Mouse (Mus musculus): ENCODE measurements around the gene Olfr1156. TPM values are rescaled to one million over a fixed set of nuclear protein-coding genes. Genes with fewer than 3 reads are reported as not detected.

Gene Olfr1156
- not detected for total RNA-seq (2022)

DNA sequence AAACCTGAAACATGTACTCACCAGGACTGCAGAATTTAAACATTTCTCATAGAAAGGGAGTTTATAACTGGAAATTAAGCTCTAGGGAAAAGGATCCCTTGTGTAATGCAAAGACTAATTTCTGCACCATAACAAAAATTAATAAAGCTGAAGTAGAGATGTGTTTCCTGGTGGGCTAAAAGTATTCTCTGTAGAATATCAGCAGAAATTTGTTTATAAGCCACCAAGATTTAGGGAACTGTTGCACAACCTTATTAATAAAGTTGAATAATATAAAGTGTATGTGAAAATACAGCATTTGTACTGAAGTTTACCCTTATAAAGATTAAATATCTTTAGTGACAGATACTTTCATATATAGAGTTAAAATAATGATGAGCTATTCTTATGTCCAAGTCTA lies at the start of gene Olfr1156:
Olfr1156 (minus strand) TSS at position 101 of the 400 bp plus-strand sequence.
- no peak for DNase-seq (ENCODE audit: low spot score)

GRCm38 (mm10) chr2:87989813-87990212 lies 36.9 kb upstream of the Olfr1156 start, which contains the start of gene Olfr1158:
Olfr1158 (plus strand) TSS chr2:87990113.
- no peak for DNase-seq (ENCODE audit: low spot score)

- DNase-seq (ENCODE audit: low spot score), result no peak
Observed at GRCm38 (mm10) chr2:87974563-87974962, 21.7 kb upstream of the Olfr1156 start, which contains the start of gene Olfr74. Olfr74 (minus strand) TSS chr2:87974663.

DNA sequence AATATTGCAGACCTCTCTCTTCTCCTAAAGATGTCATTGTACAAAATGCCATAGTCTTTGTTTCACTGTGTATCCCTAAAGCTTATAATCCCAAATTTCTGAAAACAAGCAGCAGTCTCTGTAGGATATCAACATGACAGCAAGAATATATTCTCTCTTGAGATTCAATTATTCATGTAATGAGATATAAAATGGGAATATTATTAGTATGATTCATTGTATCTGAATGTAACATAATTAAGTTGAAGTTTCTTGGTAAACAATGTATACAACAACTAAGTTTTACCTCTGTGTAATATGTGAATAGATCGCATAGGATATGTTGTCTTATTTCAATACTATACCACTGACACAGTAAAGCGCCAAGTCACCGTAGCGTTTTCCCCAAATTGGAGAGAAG lies 15.3 kb upstream of the Olfr1156 start, which contains the start of gene Olfr1157:
Olfr1157 (minus strand) TSS at position 101 of the 400 bp plus-strand sequence.
- no peak for DNase-seq (ENCODE audit: low spot score)

GRCm38 (mm10) chr2:87945037-87945436 lies 7.9 kb downstream of the Olfr1156 start, which contains the start of gene Olfr1155:
Olfr1155 (minus strand) TSS chr2:87945137.
- DNase-seq (ENCODE audit: low spot score), result no peak

DNA sequence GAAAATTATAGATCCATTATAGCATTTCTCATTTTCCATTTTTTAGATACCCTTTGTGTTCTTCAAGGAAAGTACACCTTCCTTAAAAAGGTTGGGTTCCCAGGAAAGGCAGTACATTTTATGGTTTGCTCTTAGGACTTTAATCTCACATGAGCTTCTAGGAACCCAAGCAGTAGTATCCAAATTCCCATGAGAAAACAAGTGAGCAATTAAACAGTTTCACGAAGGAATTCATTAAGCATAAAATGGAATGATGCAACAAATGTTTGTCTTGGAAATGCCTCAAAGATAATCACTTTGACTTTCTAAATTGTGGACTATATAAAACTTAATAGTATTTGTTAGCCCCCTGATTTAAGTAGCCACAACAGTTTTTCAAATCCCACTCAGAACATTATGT lies 47.8 kb downstream of the Olfr1156 start, which contains the start of gene Olfr1154:
Olfr1154 (minus strand) TSS at position 101 of the 400 bp plus-strand sequence.
- no peak for DNase-seq (ENCODE audit: low spot score)

Other genes with a start within 250 kb of the Olfr1156 start
- gene Olfr1137, start 239.9 kb downstream of the Olfr1156 start, total RNA-seq (2022), result not detected
- not detected for gene Olfr1138, start 213.1 kb downstream of the Olfr1156 start, total RNA-seq (2022)
- not detected for gene Olfr1140, start 209.3 kb downstream of the Olfr1156 start, total RNA-seq (2022)
- not detected for gene Olfr1141, start 199.1 kb downstream of the Olfr1156 start, total RNA-seq (2022)
- gene Olfr152, start 173.6 kb downstream of the Olfr1156 start, total RNA-seq (2022), result not detected
- gene Olfr1143, start 152.5 kb downstream of the Olfr1156 start, total RNA-seq (2022), result not detected
- not detected for gene Olfr1145, start 143.3 kb downstream of the Olfr1156 start, total RNA-seq (2022)
- not detected for gene Olfr1148, start 122.6 kb downstream of the Olfr1156 start, total RNA-seq (2022)
- gene Olfr1150-ps1, start 109.1 kb downstream of the Olfr1156 start, total RNA-seq (2022), result not detected
- gene Olfr1151, start 97.2 kb downstream of the Olfr1156 start, total RNA-seq (2022), result not detected
- not detected for gene Olfr1152, start 86.6 kb downstream of the Olfr1156 start, total RNA-seq (2022)
- not detected for gene Olfr1153, start 58.1 kb downstream of the Olfr1156 start, total RNA-seq (2022)
- not detected for gene Olfr1154, start 47.9 kb downstream of the Olfr1156 start, total RNA-seq (2022)
- not detected for gene Olfr1155, start 8.0 kb downstream of the Olfr1156 start, total RNA-seq (2022)
- gene Olfr1157, start 15.2 kb upstream of the Olfr1156 start, total RNA-seq (2022), result not detected
- not detected for gene Olfr74, start 21.6 kb upstream of the Olfr1156 start, total RNA-seq (2022)
- gene Olfr1158, start 37.0 kb upstream of the Olfr1156 start, total RNA-seq (2022), result not detected
- gene Olfr1160, start 55.2 kb upstream of the Olfr1156 start, total RNA-seq (2022), result not detected
- gene Olfr1161, start 69.7 kb upstream of the Olfr1156 start, total RNA-seq (2022), result not detected
- not detected for gene Olfr73, start 84.6 kb upstream of the Olfr1156 start, total RNA-seq (2022)
- gene Olfr1162, start 98.0 kb upstream of the Olfr1156 start, total RNA-seq (2022), result not detected
- gene Olfr1163, start 118.7 kb upstream of the Olfr1156 start, total RNA-seq (2022), result not detected
- not detected for gene Olfr1164, start 140.9 kb upstream of the Olfr1156 start, total RNA-seq (2022)
- gene Olfr1166, start 175.2 kb upstream of the Olfr1156 start, total RNA-seq (2022), result not detected
- not detected for gene Olfr1167, start 202.1 kb upstream of the Olfr1156 start, total RNA-seq (2022)
- not detected for gene Olfr1168, start 228.8 kb upstream of the Olfr1156 start, total RNA-seq (2022)